Mouse (Mus musculus) G1E (cell line): Measurements from ENCODE around the gene Ermap. TPM values are rescaled to one million over a fixed set of nuclear protein-coding genes. Genes with fewer than 3 reads are reported as not detected.

Experiments
- ATAC-seq: 2 replicates; pipeline ENCODE4 v1.8.0; 2016; ENCODE audit warnings: mild to moderate bottlenecking; ENCODE audit not compliant: insufficient number of reproducible peaks, poor library complexity, low FRiP score, severe bottlenecking; ENCODE audit errors: extremely low read depth
- DNase-seq: peaks from one replicate; pipeline ENCODE4 v3.0.0; 2012; ENCODE audit warnings: low spot score
- H3K27me3 ChIP-seq: 2 replicates; pipeline ENCODE4 v1.6.1; 2012; ENCODE audit warnings: mild to moderate bottlenecking, low read length, inconsistent platforms; ENCODE audit not compliant: insufficient read depth
- H3K36me3 ChIP-seq: replicated peaks from 2 replicates; pipeline ENCODE3; 2012; ENCODE audit warnings: mild to moderate bottlenecking, inconsistent platforms
- H3K4me1 ChIP-seq: 2 replicates; pipeline ENCODE4 v1.6.1; 2012; ENCODE audit warnings: low read depth, low read length, inconsistent platforms, mixed read lengths; ENCODE audit not compliant: insufficient read depth
- H3K4me3 ChIP-seq: 2 replicates; pipeline ENCODE4 v1.5.1; 2012; ENCODE audit warnings: low read depth, mild to moderate bottlenecking, inconsistent platforms, low read length, moderate library complexity, mixed read lengths
- H3K9me3 ChIP-seq: replicated peaks from 2 replicates; pipeline ENCODE4 v1.6.1; 2012; ENCODE audit warnings: inconsistent platforms
- CTCF ChIP-seq: IDR thresholded peaks from 2 replicates; pipeline ENCODE4 v1.5.1; 2012; ENCODE audit warnings: low read depth, low read length, inconsistent platforms, mixed read lengths
- GATA1 ChIP-seq: IDR thresholded peaks from 2 replicates; pipeline ENCODE4 v1.6.1; 2012; ENCODE audit warnings: borderline replicate concordance, low read length, inconsistent platforms, mixed read lengths
- GATA2 ChIP-seq: IDR thresholded peaks from 2 replicates; pipeline ENCODE4 v1.6.1; 2012; ENCODE audit warnings: low read depth, low read length, inconsistent platforms, borderline replicate concordance
- POLR2AphosphoS5 ChIP-seq: IDR thresholded peaks from 2 replicates; pipeline ENCODE4 v1.6.1; 2012; ENCODE audit warnings: low read depth, low read length, inconsistent platforms; ENCODE audit not compliant: insufficient replicate concordance
- TAL1 ChIP-seq: conservative IDR thresholded peaks from 2 replicates; pipeline ENCODE4 v1.6.1; 2012; ENCODE audit warnings: low read depth, low read length, inconsistent platforms, mixed read lengths
- polyA plus RNA-seq: library from polyadenylated mRNA; stranded (reverse); fragments of >175 nt; gene quantifications from 2 replicates; pipeline ENCODE4 v1.2.3, GENCODE M21; 2012
- total RNA-seq, 2 experiments: library from RNA; stranded (forward) in 1 of 2; stranded (reverse) in 1 of 2; fragments of 200-1000 nt in 1 of 2; fragments of >200 nt in 1 of 2; fragmentation: Nextera tagmentation in 1 of 2; gene quantifications; 2 replicates each; pipeline ENCODE4 v1.2.3; 2014 to 2017

Ermap gene
- total and polyA plus RNA-seq, 3 experiments: 62.9 to 348 (median 96.0) TPM

- H3K36me3 ChIP-seq: no peaks in the 10 kb centered on the region
- ATAC-seq (no peak), DNase-seq (no peak)
- H3K9me3 ChIP-seq: peaks cover 3% of the 10 kb centered on the region
- H3K4me1 ChIP-seq: peaks cover 24% of the 10 kb centered on the region
- peaks cover 66% of the 10 kb centered on the region for H3K27me3 ChIP-seq
- H3K4me3 ChIP-seq: no peak overlapping the region
- no peak for TF ChIP-seq GATA2
- no peak for TF ChIP-seq CTCF
- TF ChIP-seq GATA1: no peak
- TF ChIP-seq TAL1: no peak
- TF ChIP-seq POLR2AphosphoS5: no peak
These were observed 43.0 kb downstream of the Ermap start for GRCm38 (mm10) chr4:119146816-119147215.

- ATAC-seq (no peak), DNase-seq (no peak)
- peaks cover 49% of the 10 kb centered on the region for H3K4me1 ChIP-seq
- peaks cover 10% of the 10 kb centered on the region for H3K36me3 ChIP-seq
- TF ChIP-seq GATA1 (no peak), CTCF (0 out of 2 replicates have a peak, but pooled peaks have one; percentile 21)
- H3K27me3 ChIP-seq: peaks cover 29% of the 10 kb centered on the region
- H3K9me3 ChIP-seq: peaks cover 3% of the 10 kb centered on the region
- no peak overlapping the region for H3K4me3 ChIP-seq
These were observed 47.5 kb downstream of the Ermap start for GRCm38 (mm10) chr4:119142230-119142871.

GRCm38 (mm10) chr4:119141191-119141590 lies 48.6 kb downstream of the Ermap start:
- DNase-seq (no peak), ATAC-seq (0 out of 2 replicates have a peak, but pooled peaks have one; percentile 23)
- TF ChIP-seq POLR2AphosphoS5 (no peak), TAL1 (no peak), GATA2 (no peak), CTCF (no peak), GATA1 (no peak)
- Histone ChIP-seq H3K9me3 (peaks cover 3% of the 10 kb centered on the region), H3K4me1 (peaks cover 55% of the 10 kb centered on the region), H3K27me3 (peaks cover 20% of the 10 kb centered on the region), H3K36me3 (peaks cover 22% of the 10 kb centered on the region), H3K4me3 (no peak overlapping the region)

GRCm38 (mm10) chr4:119140126-119140525 lies 49.7 kb downstream of the Ermap start:
- no peak for ATAC-seq
- H3K4me1 ChIP-seq: peaks cover 62% of the 10 kb centered on the region

GRCm38 (mm10) chr4:119138776-119139175 lies 51.0 kb downstream of the Ermap start:
- DNase-seq: no peak
- TF ChIP-seq GATA2 (no peak), GATA1 (no peak), TAL1 (no peak), POLR2AphosphoS5 (no peak), CTCF (no peak)
- Histone ChIP-seq H3K4me1 (peaks cover 76% of the 10 kb centered on the region), H3K4me3 (no peak overlapping the region), H3K36me3 (peaks cover 46% of the 10 kb centered on the region), H3K9me3 (no peaks in the 10 kb centered on the region), H3K27me3 (peaks cover 5% of the 10 kb centered on the region)
- no peak for ATAC-seq

More at GRCm38 (mm10) chr4:119140126-119140525, 49.7 kb downstream of the Ermap start:
- Histone ChIP-seq H3K9me3 (peaks cover 3% of the 10 kb centered on the region), H3K27me3 (peaks cover 16% of the 10 kb centered on the region), H3K4me3 (no peak overlapping the region), H3K36me3 (peaks cover 32% of the 10 kb centered on the region)
- DNase-seq: peak; percentile 45
- no peak for TF ChIP-seq GATA1
- TF ChIP-seq POLR2AphosphoS5: no peak
- TF ChIP-seq CTCF: peak; percentile 94
- no peak for TF ChIP-seq TAL1

GRCm38 (mm10) chr4:119138171-119138570 lies 51.6 kb downstream of the Ermap start:
- Histone ChIP-seq H3K9me3 (no peaks in the 10 kb centered on the region), H3K27me3 (peaks cover 5% of the 10 kb centered on the region), H3K4me3 (peak overlapping the region; percentile 44; the same call in 1 of the 2 replicates), H3K36me3 (peaks cover 52% of the 10 kb centered on the region), H3K4me1 (peaks cover 82% of the 10 kb centered on the region)
- DNase-seq (no peak), ATAC-seq (no peak)
- no peak for TF ChIP-seq TAL1
- no peak for TF ChIP-seq POLR2AphosphoS5
- TF ChIP-seq CTCF: no peak
- no peak for TF ChIP-seq GATA2
- no peak for TF ChIP-seq GATA1
